Mouse (Mus musculus): ENCODE data around the gene Tmem107. TPM values are rescaled to one million over a fixed set of nuclear protein-coding genes. Genes with fewer than 3 reads are reported as not detected.

Gene Tmem107
- polyA plus RNA-seq, 1 experiment from 2014 or later: 45.1 TPM

DNA sequence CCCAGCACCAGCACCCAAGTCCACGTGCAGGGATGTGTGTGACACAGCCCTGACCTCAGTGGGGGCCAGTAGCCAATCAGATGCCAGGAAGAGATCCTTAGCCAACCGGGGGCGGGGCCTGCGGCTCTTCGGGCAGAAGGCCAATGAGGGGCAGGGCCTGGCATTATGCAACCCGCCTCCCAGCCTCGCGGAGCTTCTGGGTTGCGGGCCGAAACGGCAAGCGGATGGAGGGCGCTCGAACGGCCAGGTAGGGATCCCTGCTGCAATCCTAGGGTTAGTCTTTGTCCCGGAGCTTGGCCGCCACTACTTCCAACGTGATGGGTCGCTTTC, 28.1 kb downstream of the Tmem107 start:
- peak overlapping the region; percentile 92 for H3K4me2 ChIP-seq (replicated peaks)
- WGBS: 0% methylated on average over 19 of the region's 19 CpGs
- H3K9ac ChIP-seq (replicated peaks): peak overlapping the region; percentile 65
- peaks cover 6% of the 10 kb centered on the region for H3K27me3 ChIP-seq
- H3K9me3 ChIP-seq: no peaks in the 10 kb centered on the region
- H3K27ac ChIP-seq (replicated peaks): peak overlapping the region; percentile 67
- peak; percentile 52 for ATAC-seq (ENCODE audit: low FRiP score, low read depth)
- H3K4me3 ChIP-seq: peak overlapping the region; percentile 58
- H3K4me1 ChIP-seq: peaks cover 60% of the 10 kb centered on the region
- peaks cover 30% of the 10 kb centered on the region for H3K36me3 ChIP-seq

DNA sequence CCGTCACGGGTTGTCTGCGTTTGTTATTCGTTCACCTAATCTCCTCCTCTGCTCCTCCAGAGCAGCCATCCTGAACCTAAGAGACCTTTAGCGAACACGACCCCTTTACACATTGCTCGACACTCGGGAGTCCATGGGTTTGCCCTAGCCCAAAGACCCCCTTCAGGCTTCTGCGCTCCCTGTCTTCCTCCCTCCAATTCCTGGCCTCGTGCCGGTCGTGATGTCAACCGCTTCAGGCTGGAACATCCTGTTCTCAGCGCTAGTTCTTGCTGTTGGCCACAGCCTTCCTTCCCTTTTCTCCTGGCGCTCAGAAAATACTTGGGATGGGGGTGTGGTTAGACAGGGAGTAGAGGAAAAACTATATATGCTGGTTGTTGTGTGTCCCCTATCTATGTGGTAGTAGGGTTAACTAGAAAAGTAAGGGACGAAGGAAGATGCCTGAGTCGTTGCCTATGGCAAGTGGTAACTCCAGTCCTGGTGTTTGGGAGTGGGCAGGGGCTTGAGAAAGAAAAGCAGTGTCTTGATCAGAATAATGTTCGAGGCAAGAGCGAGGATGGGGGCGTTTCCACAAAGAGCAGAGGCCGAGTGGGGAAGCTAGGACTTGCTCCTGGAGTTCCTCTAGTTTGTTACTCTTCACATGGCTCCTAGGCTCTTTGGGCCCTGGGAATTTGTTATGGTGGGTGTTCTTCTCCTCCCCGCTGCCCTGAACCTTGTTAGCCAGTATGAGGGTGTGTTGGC, 28.7 kb downstream of the Tmem107 start:
- under 1% methylated on average over 22 of the region's 22 CpGs for WGBS
- peak overlapping the region; percentile 67 for H3K27ac ChIP-seq (replicated peaks)
- H3K36me3 ChIP-seq: peaks cover 36% of the 10 kb centered on the region
- ATAC-seq (ENCODE audit: low FRiP score, low read depth): no peak
- H3K4me1 ChIP-seq: peaks cover 59% of the 10 kb centered on the region
- H3K9ac ChIP-seq (replicated peaks): peak overlapping the region; percentile 65
- H3K27me3 ChIP-seq: peaks cover 6% of the 10 kb centered on the region
- peak overlapping the region; percentile 92 for H3K4me2 ChIP-seq (replicated peaks)
- no peaks in the 10 kb centered on the region for H3K9me3 ChIP-seq
- H3K4me3 ChIP-seq: peak overlapping the region; percentile 58

DNA sequence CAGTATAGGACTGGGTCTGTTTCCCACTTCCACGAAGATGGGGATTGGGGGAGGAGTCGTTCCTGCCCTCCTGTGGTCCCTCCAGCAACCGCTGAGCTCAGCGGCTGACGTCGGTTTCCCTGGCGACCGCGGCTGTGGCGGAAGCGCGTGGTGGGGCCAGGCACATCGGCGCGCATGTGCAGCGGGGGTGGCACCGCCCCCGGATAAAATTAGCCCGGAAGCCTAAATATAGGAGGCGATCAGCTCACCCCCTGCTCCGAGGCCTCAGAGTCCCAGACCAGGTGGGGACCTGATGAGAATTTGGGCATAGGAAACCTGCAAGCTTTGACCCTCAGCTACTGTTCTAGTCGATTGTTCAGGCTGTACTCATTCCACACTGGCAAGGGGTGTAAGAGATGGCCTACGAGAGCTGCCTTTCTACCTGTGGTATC, 29.3 kb downstream of the Tmem107 start:
- peak overlapping the region; percentile 67 for H3K27ac ChIP-seq (replicated peaks)
- peaks cover 55% of the 10 kb centered on the region for H3K4me1 ChIP-seq
- H3K9me3 ChIP-seq: no peaks in the 10 kb centered on the region
- peak overlapping the region; percentile 58 for H3K4me3 ChIP-seq
- H3K4me2 ChIP-seq (replicated peaks): peak overlapping the region; percentile 92
- peaks cover 42% of the 10 kb centered on the region for H3K36me3 ChIP-seq
- H3K27me3 ChIP-seq: peaks cover 6% of the 10 kb centered on the region
- peak; percentile 17 for ATAC-seq (ENCODE audit: low FRiP score, low read depth)
- under 1% methylated on average over 23 of the region's 23 CpGs for WGBS
- peak overlapping the region; percentile 65 for H3K9ac ChIP-seq (replicated peaks)

DNA sequence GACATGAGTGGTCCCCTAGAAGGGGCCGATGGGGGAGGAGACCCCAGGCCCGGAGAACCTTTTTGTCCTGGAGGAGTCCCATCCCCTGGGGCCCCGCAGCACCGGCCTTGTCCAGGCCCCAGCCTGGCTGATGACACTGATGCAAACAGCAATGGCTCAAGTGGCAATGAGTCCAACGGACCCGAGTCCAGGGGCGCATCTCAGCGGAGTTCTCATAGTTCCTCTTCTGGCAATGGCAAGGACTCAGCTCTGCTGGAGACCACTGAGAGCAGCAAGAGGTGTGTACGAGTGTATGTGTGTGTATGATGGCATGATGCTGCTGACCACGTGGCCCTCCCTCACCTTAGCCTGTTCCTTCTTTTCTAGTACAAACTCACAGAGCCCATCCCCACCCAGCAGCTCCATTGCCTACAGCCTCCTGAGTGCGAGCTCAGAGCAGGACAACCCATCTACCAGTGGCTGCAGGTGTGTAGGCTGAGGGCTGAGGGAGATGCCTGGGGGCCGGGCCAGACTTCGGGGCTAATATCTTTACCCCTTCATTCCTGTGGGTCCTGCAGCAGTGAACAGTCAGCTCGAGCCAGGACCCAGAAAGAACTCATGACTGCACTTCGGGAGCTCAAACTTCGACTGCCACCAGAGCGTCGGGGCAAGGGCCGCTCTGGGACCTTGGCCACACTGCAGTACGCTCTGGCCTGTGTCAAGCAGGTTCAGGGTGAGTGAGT, 30.2 kb downstream of the Tmem107 start:
- H3K4me2 ChIP-seq (replicated peaks): peak overlapping the region; percentile 92
- peaks cover 49% of the 10 kb centered on the region for H3K36me3 ChIP-seq
- 93% methylated on average over 20 of the region's 20 CpGs for WGBS
- no peak overlapping the region for H3K27ac ChIP-seq (replicated peaks)
- ATAC-seq (ENCODE audit: low FRiP score, low read depth): no peak
- peaks cover 49% of the 10 kb centered on the region for H3K4me1 ChIP-seq
- H3K27me3 ChIP-seq: peaks cover 4% of the 10 kb centered on the region
- H3K4me3 ChIP-seq: no peak overlapping the region
- H3K9ac ChIP-seq (replicated peaks): peak overlapping the region; percentile 65; the same call in 1 of the 2 replicates
- H3K9me3 ChIP-seq: no peaks in the 10 kb centered on the region

DNA sequence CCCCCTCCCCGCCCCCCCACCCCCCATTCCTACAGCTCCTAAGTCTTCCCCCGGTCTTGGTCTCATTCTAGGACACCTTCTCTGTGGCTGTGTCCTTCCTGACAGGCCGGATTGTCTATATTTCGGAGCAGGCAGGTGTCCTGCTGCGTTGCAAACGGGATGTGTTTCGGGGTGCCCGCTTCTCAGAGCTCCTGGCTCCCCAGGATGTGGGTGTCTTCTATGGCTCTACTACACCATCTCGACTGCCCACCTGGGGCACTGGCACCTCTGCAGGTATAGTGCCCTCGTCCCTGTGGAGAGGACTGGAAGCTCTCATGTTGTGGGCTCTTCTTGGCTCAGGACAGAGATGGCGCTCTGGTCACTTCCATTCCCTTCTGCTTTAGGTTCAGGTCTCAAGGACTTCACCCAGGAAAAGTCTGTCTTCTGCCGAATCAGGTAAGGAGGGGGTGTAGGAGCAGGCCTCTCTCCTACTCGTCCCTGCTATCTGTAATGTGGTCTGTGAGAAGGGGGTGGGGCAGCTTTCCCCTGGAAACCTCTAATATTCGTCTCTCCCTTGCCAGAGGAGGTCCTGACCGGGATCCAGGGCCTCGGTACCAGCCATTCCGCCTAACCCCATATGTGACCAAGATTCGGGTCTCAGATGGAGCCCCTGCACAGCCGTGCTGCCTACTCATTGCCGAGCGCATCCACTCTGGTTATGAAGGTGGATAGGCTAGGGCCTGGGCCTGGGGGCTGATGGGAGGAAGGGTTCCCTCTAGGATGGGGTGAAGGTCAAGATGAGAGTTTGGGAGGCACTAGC, 31.2 kb downstream of the Tmem107 start:
- H3K27me3 ChIP-seq: no peaks in the 10 kb centered on the region
- H3K36me3 ChIP-seq: peaks cover 60% of the 10 kb centered on the region
- no peak overlapping the region for H3K9ac ChIP-seq (replicated peaks)
- no peak overlapping the region for H3K4me3 ChIP-seq
- H3K27ac ChIP-seq (replicated peaks): no peak overlapping the region
- H3K4me1 ChIP-seq: peaks cover 41% of the 10 kb centered on the region
- H3K4me2 ChIP-seq (replicated peaks): no peak overlapping the region
- H3K9me3 ChIP-seq: no peaks in the 10 kb centered on the region
- WGBS: 90% methylated on average over 21 of the region's 21 CpGs
- ATAC-seq (ENCODE audit: low FRiP score, low read depth): no peak

DNA sequence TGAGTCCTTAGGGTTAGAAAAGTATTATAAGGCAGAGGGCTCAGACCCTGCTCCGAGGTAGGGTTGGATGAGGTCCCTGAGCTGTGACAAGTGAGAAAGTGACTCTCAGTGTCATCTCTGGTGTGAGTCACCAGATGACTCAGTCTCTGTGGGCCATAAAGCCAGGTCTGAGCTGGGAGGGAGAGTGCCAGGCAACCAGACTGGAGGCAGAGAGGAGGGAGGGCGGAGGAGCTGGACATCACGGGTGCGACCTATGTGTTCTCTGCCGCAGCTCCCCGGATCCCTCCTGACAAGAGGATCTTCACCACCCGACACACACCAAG, 31.8 kb downstream of the Tmem107 start:
- Histone ChIP-seq H3K27me3 (no peaks in the 10 kb centered on the region), H3K9ac (replicated peaks) (no peak overlapping the region), H3K4me3 (no peak overlapping the region), H3K27ac (replicated peaks) (no peak overlapping the region), H3K9me3 (no peaks in the 10 kb centered on the region), H3K36me3 (peaks cover 65% of the 10 kb centered on the region), H3K4me2 (replicated peaks) (no peak overlapping the region), H3K4me1 (peaks cover 36% of the 10 kb centered on the region)
- ATAC-seq (ENCODE audit: low FRiP score, low read depth): no peak
- 94% methylated on average over 7 of the region's 7 CpGs for WGBS

DNA sequence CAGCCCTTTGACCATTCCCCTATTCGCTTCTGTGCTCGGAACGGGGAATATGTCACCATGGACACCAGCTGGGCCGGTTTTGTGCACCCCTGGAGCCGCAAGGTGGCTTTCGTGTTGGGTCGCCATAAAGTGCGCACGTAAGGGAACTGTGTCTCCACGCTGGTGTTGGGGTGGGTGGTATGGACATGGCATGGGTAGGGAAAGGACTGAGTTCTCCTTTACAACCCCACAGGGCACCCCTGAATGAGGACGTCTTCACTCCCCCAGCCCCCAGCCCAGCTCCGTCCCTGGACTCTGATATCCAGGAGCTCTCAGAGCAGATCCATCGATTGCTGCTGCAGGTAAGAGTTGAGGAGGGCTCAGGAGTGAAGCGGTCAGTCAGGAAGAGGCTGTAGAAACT, 32.5 kb downstream of the Tmem107 start:
- WGBS: 96% methylated on average over 14 of the region's 14 CpGs
- Histone ChIP-seq H3K4me2 (replicated peaks) (no peak overlapping the region), H3K4me3 (no peak overlapping the region), H3K4me1 (peaks cover 28% of the 10 kb centered on the region), H3K27me3 (no peaks in the 10 kb centered on the region), H3K9ac (replicated peaks) (no peak overlapping the region), H3K9me3 (no peaks in the 10 kb centered on the region), H3K36me3 (peaks cover 73% of the 10 kb centered on the region), H3K27ac (replicated peaks) (no peak overlapping the region)
- no peak for ATAC-seq (ENCODE audit: low FRiP score, low read depth)

DNA sequence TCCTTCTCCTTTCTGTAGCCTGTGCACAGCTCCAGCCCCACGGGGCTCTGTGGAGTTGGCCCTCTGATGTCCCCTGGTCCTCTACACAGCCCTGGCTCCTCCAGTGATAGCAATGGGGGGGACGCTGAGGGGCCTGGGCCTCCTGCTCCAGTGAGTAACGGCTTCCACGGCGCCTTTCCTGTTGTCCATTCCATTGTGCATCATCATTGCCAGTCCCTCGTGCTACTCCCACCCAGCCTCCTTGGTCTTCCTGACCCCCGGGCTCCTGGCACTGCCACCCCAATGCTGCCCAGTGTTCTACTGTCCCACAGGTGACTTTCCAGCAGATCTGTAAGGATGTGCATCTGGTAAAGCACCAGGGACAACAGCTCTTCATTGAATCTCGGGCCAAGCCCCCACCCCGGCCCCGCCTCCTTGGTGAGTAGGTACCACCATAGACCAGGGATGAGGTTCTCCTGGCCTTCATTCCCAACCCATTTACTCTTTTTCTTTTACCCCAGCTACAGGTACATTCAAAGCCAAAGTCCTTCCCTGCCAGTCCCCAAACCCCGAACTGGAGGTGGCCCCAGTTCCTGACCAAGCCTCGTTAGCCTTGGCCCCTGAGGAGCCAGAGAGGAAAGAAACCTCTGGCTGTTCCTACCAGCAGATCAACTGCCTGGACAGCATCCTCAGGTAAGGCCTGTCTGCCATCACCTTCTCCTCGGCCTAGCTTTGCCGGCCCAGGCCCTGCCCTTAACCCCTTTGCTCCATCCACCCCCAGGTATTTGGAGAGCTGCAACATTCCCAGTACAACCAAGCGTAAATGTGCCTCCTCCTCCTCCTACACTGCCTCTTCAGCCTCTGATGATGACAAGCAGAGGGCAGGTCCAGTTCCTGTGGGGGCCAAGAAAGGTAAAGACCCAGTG, 33.2 kb downstream of the Tmem107 start:
- peaks cover 21% of the 10 kb centered on the region for H3K4me1 ChIP-seq
- H3K4me3 ChIP-seq: no peak overlapping the region
- 89% methylated on average over 15 of the region's 15 CpGs for WGBS
- no peak overlapping the region for H3K4me2 ChIP-seq (replicated peaks)
- H3K9ac ChIP-seq (replicated peaks): no peak overlapping the region
- no peak overlapping the region for H3K27ac ChIP-seq (replicated peaks)
- H3K9me3 ChIP-seq: no peaks in the 10 kb centered on the region
- peaks cover 79% of the 10 kb centered on the region for H3K36me3 ChIP-seq
- ATAC-seq (ENCODE audit: low FRiP score, low read depth): no peak
- no peaks in the 10 kb centered on the region for H3K27me3 ChIP-seq

DNA sequence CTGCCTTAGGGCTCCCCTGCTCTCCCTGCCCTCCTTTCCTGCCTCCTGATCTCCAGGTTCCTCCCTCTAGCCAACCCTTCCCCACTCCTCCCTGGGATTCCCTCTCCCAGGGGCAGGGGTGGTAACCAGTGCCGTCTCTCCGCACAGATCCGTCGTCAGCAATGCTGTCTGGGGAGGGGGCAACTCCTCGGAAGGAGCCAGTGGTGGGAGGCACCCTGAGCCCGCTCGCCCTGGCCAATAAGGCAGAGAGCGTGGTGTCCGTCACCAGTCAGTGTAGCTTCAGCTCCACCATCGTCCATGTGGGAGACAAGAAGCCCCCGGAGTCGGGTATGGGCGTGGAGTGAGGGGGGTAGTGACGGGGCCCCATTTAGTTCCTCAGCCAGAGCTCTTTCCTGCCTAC, 33.9 kb downstream of the Tmem107 start:
- peaks cover 86% of the 10 kb centered on the region for H3K36me3 ChIP-seq
- no peak for ATAC-seq (ENCODE audit: low FRiP score, low read depth)
- WGBS: 89% methylated on average over 14 of the region's 14 CpGs

DNA sequence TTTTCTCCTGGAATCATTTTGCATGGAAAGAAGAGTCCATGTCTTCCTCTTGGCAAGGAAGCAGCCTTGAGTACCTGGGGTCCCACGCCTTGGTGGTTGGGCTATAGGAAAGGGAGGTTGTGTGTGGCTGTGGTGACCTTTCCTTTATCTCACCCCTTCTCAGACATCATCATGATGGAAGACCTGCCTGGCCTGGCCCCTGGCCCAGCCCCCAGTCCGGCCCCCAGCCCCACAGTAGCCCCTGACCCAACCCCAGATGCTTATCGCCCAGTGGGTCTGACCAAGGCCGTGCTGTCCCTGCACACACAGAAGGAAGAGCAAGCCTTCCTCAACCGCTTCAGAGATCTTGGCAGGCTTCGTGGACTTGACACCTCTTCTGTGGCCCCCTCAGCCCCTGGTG, 34.6 kb downstream of the Tmem107 start:
- no peak for ATAC-seq (ENCODE audit: low FRiP score, low read depth)
- peaks cover 87% of the 10 kb centered on the region for H3K36me3 ChIP-seq
- no peak overlapping the region for H3K27ac ChIP-seq (replicated peaks)
- no peak overlapping the region for H3K4me3 ChIP-seq
- peaks cover 8% of the 10 kb centered on the region for H3K4me1 ChIP-seq
- 96% methylated on average over 6 of the region's 6 CpGs for WGBS
- H3K27me3 ChIP-seq: no peaks in the 10 kb centered on the region
- H3K4me2 ChIP-seq (replicated peaks): no peak overlapping the region
- no peaks in the 10 kb centered on the region for H3K9me3 ChIP-seq
- H3K9ac ChIP-seq (replicated peaks): no peak overlapping the region

More for the DNA sequence above, 33.9 kb downstream of the Tmem107 start:
- H3K9ac ChIP-seq (replicated peaks): no peak overlapping the region
- no peak overlapping the region for H3K4me3 ChIP-seq
- no peaks in the 10 kb centered on the region for H3K27me3 ChIP-seq
- H3K4me1 ChIP-seq: peaks cover 14% of the 10 kb centered on the region
- H3K9me3 ChIP-seq: no peaks in the 10 kb centered on the region
- H3K4me2 ChIP-seq (replicated peaks): no peak overlapping the region
- no peak overlapping the region for H3K27ac ChIP-seq (replicated peaks)

DNA sequence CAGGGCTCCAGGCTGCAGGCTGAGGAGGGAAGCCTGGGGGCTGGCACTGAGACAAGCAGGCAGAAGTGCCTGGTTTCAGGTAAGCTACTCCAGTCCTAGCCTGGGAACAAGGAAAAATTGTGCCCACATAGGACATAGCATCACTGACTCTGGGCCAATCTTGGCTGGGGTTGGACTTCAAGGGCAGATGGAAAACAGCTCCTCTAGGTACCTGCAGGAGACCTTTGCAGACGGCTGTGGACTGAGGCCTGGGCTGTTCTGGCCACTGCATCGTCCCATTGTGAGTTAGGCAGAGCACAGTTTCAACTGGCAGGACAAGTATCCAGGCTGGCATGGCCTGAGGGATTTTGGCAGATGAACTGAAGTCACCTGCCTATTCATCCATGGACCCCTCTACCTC, 35.2 kb downstream of the Tmem107 start:
- ATAC-seq (ENCODE audit: low FRiP score, low read depth): no peak

More for the DNA sequence above, 35.2 kb downstream of the Tmem107 start:
- no peak overlapping the region for H3K4me3 ChIP-seq
- no peak overlapping the region for H3K9ac ChIP-seq (replicated peaks)
- H3K27ac ChIP-seq (replicated peaks): no peak overlapping the region
- no peaks in the 10 kb centered on the region for H3K9me3 ChIP-seq
- peaks cover 87% of the 10 kb centered on the region for H3K36me3 ChIP-seq
- 81% methylated on average over 2 of the region's 2 CpGs for WGBS
- H3K27me3 ChIP-seq: no peaks in the 10 kb centered on the region
- H3K4me1 ChIP-seq: 0 out of 2 replicates have a peak, but pooled peaks cover 2% of the 10 kb centered on the region
- no peak overlapping the region for H3K4me2 ChIP-seq (replicated peaks)
